Mouse (Mus musculus) heart, embryonic 16.5 days (tissue): ENCODE measurements around the gene Vps13d. TPM values are rescaled to one million over a fixed set of nuclear protein-coding genes. Genes with fewer than 3 reads are reported as not detected.

ENCODE experiments used
- ATAC-seq: fragments of 200-750 bp; cut with Nextera tagmentation; replicated peaks from 2 replicates; pipeline ENCODE4 v1.8.0; 2017; ENCODE audit warnings: moderate number of reproducible peaks; ENCODE audit not compliant: insufficient read depth, low FRiP score; ENCODE audit errors: extremely low read depth
- H3K27ac ChIP-seq: fragments of 300-500 bp; sonication (generic); 2 replicates; pipeline ENCODE4 v1.5.1; 2014; ENCODE audit warnings: mild to moderate bottlenecking, low read length, control low read depth, moderate library complexity
- H3K27me3 ChIP-seq: fragments of 300-500 bp; sonication (generic); 2 replicates; pipeline ENCODE4 v1.6.1; 2014; ENCODE audit warnings: low read length, mixed read lengths; ENCODE audit not compliant: control insufficient read depth, insufficient read depth
- H3K36me3 ChIP-seq: fragments of 300-500 bp; sonication (generic); 2 replicates; pipeline ENCODE4 v1.6.1; 2014; ENCODE audit not compliant: control insufficient read depth, insufficient read depth
- H3K4me1 ChIP-seq: fragments of 300-500 bp; sonication (generic); 2 replicates; pipeline ENCODE4 v1.6.1; 2014; ENCODE audit warnings: low read length, mixed read lengths; ENCODE audit not compliant: control insufficient read depth, insufficient read depth
- H3K4me2 ChIP-seq: fragments of 300-500 bp; sonication (generic); 2 replicates; pipeline ENCODE4 v1.6.1; 2014; ENCODE audit warnings: low read depth, mild to moderate bottlenecking, control low read depth, low read length
- H3K4me3 ChIP-seq: fragments of 300-500 bp; sonication (generic); 2 replicates; pipeline ENCODE4 v1.5.1; 2014; ENCODE audit warnings: mild to moderate bottlenecking, control low read depth, low read length
- H3K9ac ChIP-seq: fragments of 300-500 bp; sonication (generic); 2 replicates; pipeline ENCODE4 v1.6.1; 2014; ENCODE audit warnings: low read length, control low read depth
- H3K9me3 ChIP-seq: fragments of 300-500 bp; sonication (generic); replicated peaks from 2 replicates; pipeline ENCODE4 v1.6.1; 2016; ENCODE audit warnings: low read length; ENCODE audit not compliant: control insufficient read depth
- WGBS: fragments of 180-500 bp; shearing (Covaris S2); extraction: QIAGEN DNeasy Blood & Tissue Kit; methylation state at CpG from one replicate; pipeline ENCODE4 v1.1.7; 2014; 5-methylcytosine and 5-hydroxymethylcytosine counted together
- polyA plus RNA-seq: library from polyadenylated mRNA; unstranded; fragments of >200 nt; fragmentation: Nextera tagmentation; extraction: Ambion mirVana; gene quantifications from 2 replicates; pipeline ENCODE4 v1.2.1, GENCODE M21; 2015

Gene Vps13d
- polyA plus RNA-seq, 1 experiment from 2014 or later, result 9.0 TPM

GRCm38 (mm10) chr4:144969030-144969429 lies 225.8 kb downstream of the Vps13d start:
- H3K27ac ChIP-seq, result no peak overlapping the region
- 37% methylated on average over 6 of the region's 6 CpGs for WGBS
- H3K4me1 ChIP-seq, result peaks cover 5% of the 10 kb centered on the region; the same call in 1 of the 2 replicates
- no peaks in the 10 kb centered on the region for H3K27me3 ChIP-seq
- 0 out of 2 replicates have a peak, but pooled peaks cover 5% of the 10 kb centered on the region for H3K36me3 ChIP-seq
- no peak for ATAC-seq
- no peak overlapping the region for H3K9ac ChIP-seq
- H3K9me3 ChIP-seq, result no peaks in the 10 kb centered on the region
- H3K4me2 ChIP-seq, result no peak overlapping the region
- H3K4me3 ChIP-seq, result no peak overlapping the region

DNA sequence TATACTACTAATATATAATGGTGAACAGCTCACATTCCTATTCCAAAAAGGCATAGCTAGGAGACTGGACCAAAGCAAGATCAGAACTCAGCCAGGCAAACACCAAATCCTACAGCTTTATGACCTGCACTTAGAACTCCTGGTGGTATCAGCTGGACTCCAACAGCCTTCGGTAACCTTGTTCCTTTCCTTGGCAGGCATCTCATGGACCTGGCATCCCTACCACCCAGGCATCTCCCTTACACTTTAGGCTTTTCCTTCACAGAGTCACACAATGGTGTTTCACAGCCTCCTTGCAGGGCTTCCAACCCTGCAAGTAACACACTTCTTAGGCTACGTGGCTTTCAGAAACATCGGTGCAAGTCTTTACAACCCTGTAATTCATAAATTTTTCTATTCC lies 226.4 kb downstream of the Vps13d start:
- no peak for ATAC-seq
- Histone ChIP-seq H3K27me3 (no peaks in the 10 kb centered on the region), H3K9me3 (no peaks in the 10 kb centered on the region), H3K27ac (no peak overlapping the region), H3K36me3 (0 out of 2 replicates have a peak, but pooled peaks cover 5% of the 10 kb centered on the region), H3K4me1 (peaks cover 5% of the 10 kb centered on the region; the same call in 1 of the 2 replicates), H3K4me3 (no peak overlapping the region), H3K4me2 (no peak overlapping the region), H3K9ac (no peak overlapping the region)
- 90% methylated on average over 3 of the region's 3 CpGs for WGBS

DNA sequence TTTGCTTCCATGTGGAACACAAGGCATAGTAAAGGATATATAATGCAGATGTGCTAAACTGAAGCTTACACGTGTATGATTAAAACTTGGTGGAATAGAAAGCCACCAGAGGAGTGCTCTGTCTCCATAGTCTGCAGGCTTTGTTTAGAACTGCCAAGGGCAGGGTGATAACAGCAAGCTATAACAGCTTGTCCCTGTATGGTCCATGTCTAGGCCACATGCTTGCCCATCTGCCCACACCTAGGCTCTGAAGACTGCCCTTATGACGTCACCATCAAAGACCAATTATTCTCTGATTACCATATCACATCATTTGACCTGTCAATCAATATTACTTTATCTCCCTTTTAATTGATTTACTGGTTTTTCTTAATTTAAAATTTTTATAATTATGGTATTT lies 229.6 kb downstream of the Vps13d start:
- Histone ChIP-seq H3K9ac (no peak overlapping the region), H3K9me3 (no peaks in the 10 kb centered on the region), H3K27me3 (no peaks in the 10 kb centered on the region), H3K4me3 (no peak overlapping the region), H3K4me1 (peaks cover 7% of the 10 kb centered on the region), H3K4me2 (no peak overlapping the region), H3K36me3 (0 out of 2 replicates have a peak, but pooled peaks cover 2% of the 10 kb centered on the region), H3K27ac (no peak overlapping the region)
- WGBS, result 48% methylated on average over 2 of the region's 2 CpGs
- ATAC-seq, result no peak

DNA sequence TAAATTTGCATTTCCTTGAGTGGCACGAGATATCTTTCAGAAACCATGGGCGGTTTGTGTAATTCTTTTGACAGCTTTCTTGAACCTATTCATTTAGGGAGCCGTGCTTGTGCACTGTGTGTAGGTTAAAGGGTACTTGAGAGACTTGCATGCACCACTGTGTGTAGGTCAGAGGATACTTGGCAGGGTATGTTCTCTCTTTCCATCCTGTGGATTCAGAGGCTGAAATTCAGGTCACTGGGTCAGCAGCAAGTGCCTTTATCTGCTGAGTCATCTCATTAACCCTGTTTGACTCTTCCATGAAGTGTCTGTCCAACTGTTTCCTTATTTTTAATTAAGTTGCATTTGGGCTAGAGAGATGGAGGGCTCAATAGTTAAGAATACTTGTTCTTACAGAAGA lies 233.1 kb downstream of the Vps13d start:
- H3K27me3 ChIP-seq, result no peaks in the 10 kb centered on the region
- H3K4me2 ChIP-seq, result no peak overlapping the region
- ATAC-seq, result no peak
- H3K36me3 ChIP-seq, result no peaks in the 10 kb centered on the region
- WGBS, result 88% methylated on average over 3 of the region's 3 CpGs
- no peak overlapping the region for H3K4me3 ChIP-seq
- H3K9me3 ChIP-seq, result no peaks in the 10 kb centered on the region
- no peak overlapping the region for H3K27ac ChIP-seq
- H3K4me1 ChIP-seq, result peaks cover 3% of the 10 kb centered on the region; the same call in 1 of the 2 replicates
- no peak overlapping the region for H3K9ac ChIP-seq

GRCm38 (mm10) chr4:144961232-144961631 lies 233.6 kb downstream of the Vps13d start:
- ATAC-seq, result no peak
- no peak overlapping the region; the same call in 1 of the 2 replicates for H3K27ac ChIP-seq

GRCm38 (mm10) chr4:144960188-144960904 lies 234.5 kb downstream of the Vps13d start:
- peak overlapping the region; percentile 44 for H3K27ac ChIP-seq

More at GRCm38 (mm10) chr4:144961232-144961631, 233.6 kb downstream of the Vps13d start:
- Histone ChIP-seq H3K4me2 (no peak overlapping the region), H3K27me3 (no peaks in the 10 kb centered on the region), H3K9me3 (no peaks in the 10 kb centered on the region), H3K36me3 (no peaks in the 10 kb centered on the region), H3K4me3 (no peak overlapping the region), H3K4me1 (peaks cover 3% of the 10 kb centered on the region; the same call in 1 of the 2 replicates), H3K9ac (no peak overlapping the region)
- 87% methylated on average over 4 of the region's 4 CpGs for WGBS

DNA sequence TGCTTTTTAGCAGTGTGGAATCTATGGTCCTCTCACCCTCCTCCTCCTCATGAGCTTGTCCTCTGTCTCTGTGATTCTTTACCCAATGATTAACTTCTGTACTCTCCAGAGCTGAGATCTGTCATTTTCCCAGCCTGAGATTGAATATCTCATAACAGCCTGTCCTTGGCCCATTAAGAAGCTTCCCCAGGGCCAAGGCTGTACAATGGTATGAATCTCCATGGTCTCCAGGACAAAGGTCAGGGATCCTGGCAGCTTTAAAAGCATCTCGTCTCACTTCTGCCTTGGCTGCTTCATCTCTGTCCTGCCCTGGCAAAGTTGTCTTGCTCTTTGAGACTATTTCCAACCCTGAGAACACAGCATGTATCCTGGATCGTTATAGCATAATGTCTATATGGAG lies 237.1 kb downstream of the Vps13d start:
- no peaks in the 10 kb centered on the region for H3K36me3 ChIP-seq
- H3K27me3 ChIP-seq, result no peaks in the 10 kb centered on the region
- no peak overlapping the region for H3K4me3 ChIP-seq
- ATAC-seq, result no peak
- H3K27ac ChIP-seq, result no peak overlapping the region
- H3K4me2 ChIP-seq, result no peak overlapping the region
- WGBS, result 77% methylated on average over 2 of the region's 2 CpGs
- H3K9me3 ChIP-seq, result no peaks in the 10 kb centered on the region
- H3K4me1 ChIP-seq, result peaks cover 3% of the 10 kb centered on the region; the same call in 1 of the 2 replicates
- H3K9ac ChIP-seq, result no peak overlapping the region

More at GRCm38 (mm10) chr4:144960188-144960904, 234.5 kb downstream of the Vps13d start:
- Histone ChIP-seq H3K4me2 (no peak overlapping the region), H3K4me3 (no peak overlapping the region), H3K36me3 (no peaks in the 10 kb centered on the region), H3K9me3 (no peaks in the 10 kb centered on the region), H3K27me3 (no peaks in the 10 kb centered on the region), H3K9ac (no peak overlapping the region), H3K4me1 (peaks cover 3% of the 10 kb centered on the region; the same call in 1 of the 2 replicates)
- WGBS, result 59% methylated on average over 8 of the region's 8 CpGs
- ATAC-seq, result no peak

DNA sequence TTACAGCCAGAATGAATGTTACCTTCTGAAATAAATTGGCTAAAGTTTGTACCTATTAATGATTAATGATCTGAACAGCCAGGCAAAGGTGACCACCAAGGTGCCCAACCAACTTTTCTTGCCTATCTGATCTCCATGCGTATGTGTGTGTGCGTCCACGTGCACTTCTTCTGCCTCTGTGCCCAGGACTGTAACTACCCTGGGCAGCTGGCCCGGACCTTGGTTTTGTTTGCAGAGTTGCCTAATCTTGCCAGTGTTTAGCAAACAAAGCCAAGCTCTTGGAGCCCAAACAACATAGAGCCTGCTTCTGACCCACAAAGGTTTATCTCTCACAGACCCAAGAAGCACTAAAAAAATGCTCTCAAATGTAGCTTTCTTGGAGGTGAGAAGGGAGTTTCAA lies 237.6 kb downstream of the Vps13d start:
- H3K9me3 ChIP-seq, result no peaks in the 10 kb centered on the region
- no peaks in the 10 kb centered on the region for H3K27me3 ChIP-seq
- H3K4me2 ChIP-seq, result no peak overlapping the region
- no peak overlapping the region for H3K9ac ChIP-seq
- 86% methylated on average over 4 of the region's 4 CpGs for WGBS
- H3K36me3 ChIP-seq, result no peaks in the 10 kb centered on the region
- H3K4me3 ChIP-seq, result no peak overlapping the region
- no peak for ATAC-seq
- peaks cover 3% of the 10 kb centered on the region; the same call in 1 of the 2 replicates for H3K4me1 ChIP-seq
- H3K27ac ChIP-seq, result no peak overlapping the region

DNA sequence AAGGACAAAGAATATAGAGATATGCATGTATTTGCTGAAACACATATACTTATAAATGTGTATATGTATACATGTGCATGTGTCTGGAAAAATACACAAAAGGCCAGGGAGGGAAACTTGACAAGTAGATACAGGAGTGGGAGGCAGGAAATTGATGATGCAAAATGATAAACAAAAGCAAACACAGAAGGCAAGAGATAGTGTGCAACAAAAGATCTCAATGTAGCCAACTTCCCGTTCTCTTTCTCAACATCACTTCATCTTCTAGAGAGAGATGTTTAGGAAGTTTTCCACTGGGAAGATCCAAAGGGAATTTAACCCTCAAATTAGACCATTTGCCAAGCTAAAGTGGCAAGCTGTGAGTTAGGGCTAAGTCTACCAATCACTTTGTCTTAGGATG lies 238.5 kb downstream of the Vps13d start:
- H3K36me3 ChIP-seq, result no peaks in the 10 kb centered on the region
- no peaks in the 10 kb centered on the region for H3K27me3 ChIP-seq
- no peak for ATAC-seq
- no peak overlapping the region for H3K9ac ChIP-seq
- no peak overlapping the region for H3K4me2 ChIP-seq
- H3K9me3 ChIP-seq, result no peaks in the 10 kb centered on the region
- H3K27ac ChIP-seq, result no peak overlapping the region
- H3K4me1 ChIP-seq, result peaks cover 3% of the 10 kb centered on the region; the same call in 1 of the 2 replicates
- 30% methylated on average over 1 of the region's 1 CpGs for WGBS
- H3K4me3 ChIP-seq, result no peak overlapping the region
